Mouse (Mus musculus): Measurements from ENCODE around the gene Rptn. TPM values are rescaled to one million over a fixed set of nuclear protein-coding genes. Genes with fewer than 3 reads are reported as not detected.

Rptn gene
- polyA plus RNA-seq, 1 experiment: 0.96 TPM

Other genes with a start within 250 kb of the Rptn start
- 0.03 TPM in 1 of 2 replicates, not detected in the other for gene Crnn, start 248.9 kb upstream of the Rptn start, polyA plus RNA-seq (2012; rRNA removed)
- not detected in 2 replicates for gene Flg2, start 196.4 kb upstream of the Rptn start, polyA plus RNA-seq (2012; rRNA removed)
- gene Flg, start 120.2 kb upstream of the Rptn start, polyA plus RNA-seq (2012; rRNA removed): not detected in 2 replicates
- not detected in 2 replicates for gene Hrnr, start 74.0 kb upstream of the Rptn start, polyA plus RNA-seq (2012; rRNA removed)
- 0.37 and 0.57 TPM in 2 replicates for gene Tchh, start 48.6 kb downstream of the Rptn start, polyA plus RNA-seq (2012; rRNA removed)
- not detected in 2 replicates for gene Tchhl1, start 75.1 kb downstream of the Rptn start, polyA plus RNA-seq (2012; rRNA removed)
- 912 and 1,103 TPM in 2 replicates for gene S100a11, start 126.8 kb downstream of the Rptn start, polyA plus RNA-seq (2012; rRNA removed)
- gene S100a10, start 161.4 kb downstream of the Rptn start, polyA plus RNA-seq (2012; rRNA removed): 264 and 295 TPM in 2 replicates